Mouse (Mus musculus): ENCODE data around the gene Trmt44. TPM values are rescaled to one million over a fixed set of nuclear protein-coding genes. Genes with fewer than 3 reads are reported as not detected.

Gene Trmt44
- total and polyA plus RNA-seq, 3 experiments: 6.5 to 7.9 (median 7.5) TPM

GRCm38 (mm10) chr5:35578411-35578810, 3.5 kb upstream of the Trmt44 start:
- Histone ChIP-seq H3K36me3 (replicated peaks in 1 of 2; ENCODE audit: control insufficient read depth in 1 of 2, insufficient read depth in 1 of 2, low read length in 1 of 2) (peaks cover 0 to 5% of the 10 kb centered on the region in 2 experiments), H3K9me3 (replicated peaks; ENCODE audit: low read length) (no peaks in the 10 kb centered on the region), H3K27ac (ENCODE audit: insufficient read depth, low read depth) (no peak overlapping the region), H3K4me1 (ENCODE audit: control insufficient read depth in 1 of 2, insufficient read depth in 2 of 2) (peaks cover 8 to 15% of the 10 kb centered on the region in 2 experiments; a peak in 3 of 4 replicates), H3K9ac (ENCODE audit: insufficient read depth, low read depth) (no peak overlapping the region), H3K79me2 (replicated peaks; ENCODE audit: control insufficient read depth, extremely low read depth, insufficient read depth, poor library complexity, severe bottlenecking) (0 out of 2 replicates have a peak, but pooled peaks cover 6% of the 10 kb centered on the region), H3K27me3 (replicated peaks) (peaks cover 14% of the 10 kb centered on the region), H3K4me3 (replicated peaks in 1 of 3; ENCODE audit: low read depth in 2 of 3, low read length in 2 of 3, poor library complexity in 1 of 3) (no peak overlapping the region), H3K4me2 (ENCODE audit: insufficient read depth, low read depth, poor library complexity, severe bottlenecking) (no peak overlapping the region)
- in situ Hi-C loops (cut with MboI; ENCODE audit: low pct_ligation_motif_present, low pct_unique_long_range_greater_than_20kb, low sequenced_read_pairs): no loop called here
- dilution Hi-C loops (cut with MboI; ENCODE audit: extremely low pct_ligation_motif_present, extremely low pct_unique_long_range_greater_than_20kb, low sequenced_read_pairs): no loop called here
- no peak for TF ChIP-seq UBTF (IDR thresholded peaks at IDR 0.05; ENCODE audit: low read depth, low read length)
- no peak for DNase-seq (ENCODE audit: extremely low read depth)

GRCm38 (mm10) chr5:35576409-35577020, 1.6 kb upstream of the Trmt44 start:
- Histone ChIP-seq H3K9ac (ENCODE audit: insufficient read depth, low read depth) (no peak overlapping the region), H3K79me2 (replicated peaks; ENCODE audit: control insufficient read depth, extremely low read depth, insufficient read depth, poor library complexity, severe bottlenecking) (0 out of 2 replicates have a peak, but pooled peaks cover 6% of the 10 kb centered on the region), H3K4me1 (ENCODE audit: control insufficient read depth in 1 of 2, insufficient read depth in 2 of 2) (peaks cover 6 to 9% of the 10 kb centered on the region in 2 experiments; a peak in 3 of 4 replicates), H3K27me3 (replicated peaks) (peaks cover 14% of the 10 kb centered on the region), H3K36me3 (replicated peaks in 1 of 2; ENCODE audit: control insufficient read depth in 1 of 2, insufficient read depth in 1 of 2, low read length in 1 of 2) (peaks cover 12 to 23% of the 10 kb centered on the region in 2 experiments), H3K9me3 (replicated peaks; ENCODE audit: low read length) (no peaks in the 10 kb centered on the region), H3K4me2 (ENCODE audit: insufficient read depth, low read depth, poor library complexity, severe bottlenecking) (no peak overlapping the region), H3K4me3 (replicated peaks in 1 of 3; ENCODE audit: low read depth in 2 of 3, low read length in 2 of 3, poor library complexity in 1 of 3) (no peak overlapping the region), H3K27ac (ENCODE audit: insufficient read depth, low read depth) (no peak overlapping the region)
- in situ Hi-C loops (cut with MboI; ENCODE audit: low pct_ligation_motif_present, low pct_unique_long_range_greater_than_20kb, low sequenced_read_pairs): no loop called here
- dilution Hi-C loops (cut with MboI; ENCODE audit: extremely low pct_ligation_motif_present, extremely low pct_unique_long_range_greater_than_20kb, low sequenced_read_pairs): no loop called here
- no peak for DNase-seq (ENCODE audit: extremely low read depth)
- TF ChIP-seq JUND (conservative IDR thresholded peaks at IDR 0.05; ENCODE audit: low read depth, low read length): no peak
- no peak for TF ChIP-seq USF1 (IDR thresholded peaks at IDR 0.05; ENCODE audit: low read depth, low read length)
- no peak for TF ChIP-seq POLR2A (IDR thresholded peaks at IDR 0.05; ENCODE audit: low read depth, low read length)
- no peak for TF ChIP-seq POLR2AphosphoS2 (IDR thresholded peaks at IDR 0.05; ENCODE audit: low read depth, low read length)
- no peak for TF ChIP-seq CHD1 (IDR thresholded peaks at IDR 0.05; ENCODE audit: low read depth, low read length)
- no peak for TF ChIP-seq E2F4 (IDR thresholded peaks at IDR 0.05; ENCODE audit: insufficient replicate concordance, low read depth, low read length)
- TF ChIP-seq MAX (IDR thresholded peaks at IDR 0.05; ENCODE audit: low read length): no peak
- TF ChIP-seq RCOR1 (conservative IDR thresholded peaks at IDR 0.05; ENCODE audit: low read depth, low read length): no peak
- TF ChIP-seq TBP (conservative IDR thresholded peaks at IDR 0.05; ENCODE audit: low read depth, low read length): no peak

GRCm38 (mm10) chr5:35571546-35571945, 3.3 kb downstream of the Trmt44 start:
- in situ Hi-C loops (cut with MboI; ENCODE audit: low pct_ligation_motif_present, low pct_unique_long_range_greater_than_20kb, low sequenced_read_pairs): no loop called here
- H3K9ac ChIP-seq (ENCODE audit: insufficient read depth, low read depth): no peak overlapping the region
- no peak overlapping the region for H3K4me3 ChIP-seq (replicated peaks in 1 of 3; ENCODE audit: low read depth in 2 of 3, low read length in 2 of 3, poor library complexity in 1 of 3)
- no peaks in the 10 kb centered on the region for H3K9me3 ChIP-seq (replicated peaks; ENCODE audit: low read length)
- peaks cover 53 to 71% of the 10 kb centered on the region in 2 experiments for H3K36me3 ChIP-seq (replicated peaks in 1 of 2; ENCODE audit: control insufficient read depth in 1 of 2, insufficient read depth in 1 of 2, low read length in 1 of 2)
- H3K27ac ChIP-seq (ENCODE audit: insufficient read depth, low read depth): no peak overlapping the region
- 0 out of 2 replicates have a peak, but pooled peaks cover 6% of the 10 kb centered on the region for H3K79me2 ChIP-seq (replicated peaks; ENCODE audit: control insufficient read depth, extremely low read depth, insufficient read depth, poor library complexity, severe bottlenecking)
- dilution Hi-C loops (cut with MboI; ENCODE audit: extremely low pct_ligation_motif_present, extremely low pct_unique_long_range_greater_than_20kb, low sequenced_read_pairs): no loop called here
- TF ChIP-seq MYC (IDR thresholded peaks at IDR 0.05; ENCODE audit: low read depth, low read length) (no peak), EP300 (IDR thresholded peaks at IDR 0.05; ENCODE audit: low read length) (no peak), POLR2AphosphoS2 (IDR thresholded peaks at IDR 0.05; ENCODE audit: low read depth, low read length) (no peak), CHD2 (IDR thresholded peaks at IDR 0.05; ENCODE audit: low read length) (no peak), RCOR1 (conservative IDR thresholded peaks at IDR 0.05; ENCODE audit: low read depth, low read length) (no peak), ZMIZ1 (IDR thresholded peaks at IDR 0.05; ENCODE audit: low read depth, low read length) (no peak), ZC3H11A (IDR thresholded peaks at IDR 0.05; ENCODE audit: low read depth, low read length) (no peak), ZNF384 (IDR thresholded peaks at IDR 0.05; ENCODE audit: low read depth, low read length) (no peak), JUN (IDR thresholded peaks at IDR 0.05; ENCODE audit: insufficient read depth, low read depth, low read length) (no peak), E2F4 (IDR thresholded peaks at IDR 0.05; ENCODE audit: insufficient replicate concordance, low read depth, low read length) (no peak), MAZ (IDR thresholded peaks at IDR 0.05; ENCODE audit: low read depth, low read length) (no peak), MAX (IDR thresholded peaks at IDR 0.05; ENCODE audit: low read length) (no peak), GABPA (IDR thresholded peaks at IDR 0.05; ENCODE audit: insufficient replicate concordance, low read depth, low read length) (no peak), CTCF (conservative IDR thresholded peaks at IDR 0.05 in 1 of 2, IDR thresholded peaks at IDR 0.05 in 1 of 2; ENCODE audit: low read depth in 2 of 2, low read length in 2 of 2) (no peak), MAFK (IDR thresholded peaks at IDR 0.05; ENCODE audit: insufficient replicate concordance, low read length) (no peak), MXI1 (IDR thresholded peaks at IDR 0.05; ENCODE audit: low read depth, low read length) (no peak), NRF1 (IDR thresholded peaks at IDR 0.05; ENCODE audit: low read depth, low read length) (no peak)
- no peak for DNase-seq (ENCODE audit: extremely low read depth)
- H3K4me1 ChIP-seq (ENCODE audit: control insufficient read depth in 1 of 2, insufficient read depth in 2 of 2): peaks cover 6 to 9% of the 10 kb centered on the region in 2 experiments; a peak in 3 of 4 replicates
- H3K27me3 ChIP-seq (replicated peaks): no peaks in the 10 kb centered on the region
- H3K4me2 ChIP-seq (ENCODE audit: insufficient read depth, low read depth, poor library complexity, severe bottlenecking): no peak overlapping the region
